Mouse (Mus musculus) testis, postnatal 10 days (tissue): ENCODE measurements around the gene Plcd1.

Experiments used
- DNase-seq: peaks from one replicate; pipeline ENCODE4 v3.0.0; 2021; ENCODE audit warnings: low spot score

Gene Plcd1

DNA sequence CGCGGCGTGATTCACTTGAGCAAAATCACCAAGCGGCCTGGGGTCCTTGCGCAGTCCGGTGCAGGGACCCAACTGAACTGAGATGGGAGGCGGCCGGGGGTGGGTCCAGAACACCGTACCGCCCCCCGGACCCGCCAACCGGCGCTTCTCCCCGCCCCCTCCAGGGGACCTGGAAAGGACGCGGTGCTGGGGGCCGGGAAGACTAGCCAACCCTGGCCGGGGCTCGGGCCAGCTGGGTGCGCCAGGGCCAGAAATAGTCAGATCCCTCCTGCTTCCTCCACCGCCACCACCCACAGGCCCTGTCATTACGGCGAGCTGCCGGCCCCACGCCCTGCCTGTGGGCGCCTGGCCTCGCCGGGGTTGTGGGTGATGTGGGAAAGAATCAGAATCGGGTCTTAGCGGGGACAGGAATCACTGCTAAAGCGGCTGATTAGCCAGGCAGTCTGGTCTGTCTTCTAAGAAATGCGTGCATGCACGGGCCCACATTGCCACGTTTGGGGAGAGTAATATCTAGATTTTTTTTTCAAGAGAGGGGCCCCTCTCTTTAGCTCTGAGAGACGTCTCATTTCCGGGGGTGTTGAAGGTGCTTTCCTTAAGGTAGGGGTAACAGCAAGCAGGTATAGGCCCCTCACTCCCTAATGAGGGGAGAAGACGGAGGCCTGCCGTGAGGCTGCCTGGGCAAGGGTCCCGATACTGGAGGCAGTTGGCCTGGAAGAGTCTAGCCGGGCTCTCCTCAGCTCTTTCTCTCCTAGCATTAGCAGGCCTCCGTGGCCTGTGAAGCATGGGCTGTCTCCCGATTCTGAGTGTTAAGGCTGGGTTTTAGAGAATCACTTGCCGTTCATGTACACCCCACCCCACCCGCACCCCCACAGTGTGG is at the start of gene Plcd1:
Gene Plcd1 (minus strand): TSS at position 84 of the 877 bp plus-strand sequence.
- peak; percentile 96 for DNase-seq

DNA sequence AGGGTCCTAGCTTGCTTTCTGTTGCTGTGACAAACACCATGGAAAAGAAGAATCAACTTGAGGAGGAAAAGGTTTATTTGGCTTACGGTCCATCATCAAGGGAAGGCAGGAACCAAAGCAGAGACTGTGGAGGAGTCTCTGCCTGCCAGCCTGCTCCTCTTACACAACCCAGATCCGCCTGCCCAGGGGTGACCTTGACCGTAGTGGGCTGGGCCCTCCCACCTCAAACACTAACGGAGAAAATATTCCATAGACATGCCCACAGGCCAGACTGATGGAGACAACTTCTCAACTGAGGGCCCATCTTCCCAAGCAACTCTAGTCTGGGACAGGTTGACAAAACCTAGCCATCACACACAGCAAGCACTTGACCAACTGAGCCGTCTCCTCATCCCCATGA is 48.8 kb upstream of the Plcd1 start:
- DNase-seq: no peak

DNA sequence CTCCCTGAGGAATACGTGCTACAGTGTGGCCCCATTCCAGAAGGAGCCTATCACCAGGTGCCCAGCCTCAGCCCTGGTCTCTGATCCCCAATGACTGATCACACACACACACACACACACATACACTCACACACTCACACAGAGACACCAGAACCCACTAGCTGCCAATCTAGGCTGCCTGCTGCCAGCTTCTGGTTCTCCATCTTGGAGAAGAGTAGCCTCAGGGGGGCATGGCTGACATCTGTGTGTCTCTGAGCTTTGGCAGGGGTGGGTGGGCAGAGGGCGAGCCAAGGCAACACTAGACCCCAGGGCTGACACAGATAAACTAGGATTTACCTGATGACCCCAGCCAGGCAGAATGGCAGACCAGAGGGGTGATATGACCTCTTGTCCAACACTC is 45.5 kb upstream of the Plcd1 start:
- no peak for DNase-seq

DNA sequence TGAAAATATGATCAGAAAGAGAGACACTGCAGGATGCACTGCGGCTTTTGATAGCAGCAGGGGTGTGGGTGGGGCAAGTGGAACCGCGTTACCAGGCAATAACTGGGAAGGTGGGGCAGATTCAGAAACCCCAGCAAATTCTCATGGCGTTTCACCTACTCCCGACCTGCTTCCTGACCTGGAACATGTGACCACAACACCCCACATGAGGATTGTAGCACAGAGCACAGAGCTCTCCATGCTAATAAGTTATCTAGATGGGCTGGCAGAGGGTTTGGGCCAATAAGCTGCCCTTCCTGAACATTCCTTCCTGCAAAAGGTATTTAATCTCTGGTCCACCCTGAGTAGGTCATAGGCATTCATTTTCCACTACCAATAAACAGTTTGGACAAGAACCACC is 37.4 kb upstream of the Plcd1 start:
- no peak for DNase-seq

DNA sequence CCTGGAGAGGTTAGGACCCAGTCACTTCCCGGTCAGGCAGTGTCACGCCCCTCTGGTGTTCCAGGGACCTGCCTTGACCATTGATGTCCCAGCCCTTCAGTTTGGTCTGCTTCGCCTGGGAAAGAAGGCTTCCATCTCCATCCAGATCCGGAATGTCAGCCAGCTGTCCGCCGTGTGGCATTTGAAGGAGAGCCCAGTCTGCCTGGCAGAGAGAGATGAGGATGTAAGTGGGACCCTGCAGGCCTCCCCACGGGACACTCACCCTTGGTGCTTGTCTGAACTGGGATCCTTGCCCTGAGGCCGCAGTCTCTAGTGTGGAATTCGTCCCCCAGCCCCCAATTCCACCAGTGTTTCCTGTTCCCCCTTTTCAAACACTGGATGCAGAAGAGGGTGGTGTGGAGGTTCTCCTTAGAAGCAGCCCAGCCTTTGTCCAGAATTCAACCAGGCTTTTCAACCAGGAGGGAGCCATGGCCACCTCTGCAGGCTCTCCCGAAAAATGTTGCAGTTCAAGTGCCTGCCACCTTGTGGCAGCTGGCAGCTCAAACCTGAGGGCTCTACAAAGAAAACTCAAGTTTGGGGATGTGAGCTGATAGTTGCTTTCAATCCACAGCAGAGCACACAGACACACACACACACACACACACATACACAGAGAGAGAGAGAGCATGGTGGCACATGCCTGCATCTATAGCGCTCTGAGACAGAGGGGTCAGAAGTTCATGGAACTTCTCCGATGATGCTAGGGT is 35.3 kb upstream of the Plcd1 start:
- no peak for DNase-seq

DNA sequence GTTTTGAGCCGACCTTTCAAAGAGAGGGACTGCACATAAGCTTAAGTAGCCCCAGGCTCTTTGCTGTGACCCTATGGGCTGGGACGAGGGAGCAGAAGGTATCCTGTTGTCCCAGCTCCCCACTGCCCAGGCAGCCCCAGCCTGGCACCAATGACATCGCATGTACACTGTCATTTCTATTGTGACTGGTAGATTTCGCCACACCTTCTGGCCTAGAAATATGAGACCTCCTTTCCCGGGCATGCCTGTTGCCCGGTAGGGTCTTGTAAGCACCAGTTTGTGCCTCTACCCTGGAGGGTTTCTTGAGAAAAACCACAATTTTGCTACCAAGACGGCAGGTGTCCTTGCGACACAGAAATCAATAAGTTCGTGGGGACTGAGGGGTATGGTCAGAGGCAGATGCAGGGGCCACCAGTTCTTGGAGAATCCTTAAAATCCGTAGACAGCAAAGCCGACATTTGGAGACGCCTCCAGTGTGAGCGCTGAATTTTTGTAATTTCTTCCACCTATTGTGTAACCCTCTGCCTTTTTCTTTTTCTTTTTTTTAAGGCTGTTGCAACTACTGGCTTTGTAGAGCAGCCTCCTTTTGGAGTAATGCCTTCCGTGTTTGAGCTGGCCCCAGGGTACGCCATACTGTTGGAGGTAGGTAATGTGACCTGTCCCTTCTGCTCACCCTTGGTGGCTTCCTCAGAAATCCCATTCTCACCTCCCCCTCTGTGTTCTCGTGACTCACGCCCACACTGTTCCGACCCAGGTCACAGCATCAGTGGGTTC is 29.5 kb upstream of the Plcd1 start:
- no peak for DNase-seq

DNA sequence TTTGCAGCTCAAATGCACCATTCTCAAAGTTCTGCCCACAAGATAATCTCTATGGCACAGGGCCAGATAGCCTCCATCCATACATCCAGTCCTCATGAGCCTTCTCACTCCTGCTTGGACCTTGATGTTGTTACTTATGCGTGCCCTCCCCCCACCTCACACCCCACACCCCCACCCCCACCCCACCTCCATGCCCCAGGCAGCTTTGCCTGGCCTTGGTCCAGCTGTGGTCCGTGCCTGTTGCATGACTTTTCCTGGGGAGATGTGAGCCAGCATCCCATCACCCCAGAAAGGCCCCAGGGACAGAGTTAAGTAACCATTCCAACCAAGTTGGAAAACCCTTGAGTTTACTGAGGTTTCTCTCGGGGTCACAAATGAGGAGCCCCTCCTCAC is 26.9 kb upstream of the Plcd1 start:
- no peak for DNase-seq

DNA sequence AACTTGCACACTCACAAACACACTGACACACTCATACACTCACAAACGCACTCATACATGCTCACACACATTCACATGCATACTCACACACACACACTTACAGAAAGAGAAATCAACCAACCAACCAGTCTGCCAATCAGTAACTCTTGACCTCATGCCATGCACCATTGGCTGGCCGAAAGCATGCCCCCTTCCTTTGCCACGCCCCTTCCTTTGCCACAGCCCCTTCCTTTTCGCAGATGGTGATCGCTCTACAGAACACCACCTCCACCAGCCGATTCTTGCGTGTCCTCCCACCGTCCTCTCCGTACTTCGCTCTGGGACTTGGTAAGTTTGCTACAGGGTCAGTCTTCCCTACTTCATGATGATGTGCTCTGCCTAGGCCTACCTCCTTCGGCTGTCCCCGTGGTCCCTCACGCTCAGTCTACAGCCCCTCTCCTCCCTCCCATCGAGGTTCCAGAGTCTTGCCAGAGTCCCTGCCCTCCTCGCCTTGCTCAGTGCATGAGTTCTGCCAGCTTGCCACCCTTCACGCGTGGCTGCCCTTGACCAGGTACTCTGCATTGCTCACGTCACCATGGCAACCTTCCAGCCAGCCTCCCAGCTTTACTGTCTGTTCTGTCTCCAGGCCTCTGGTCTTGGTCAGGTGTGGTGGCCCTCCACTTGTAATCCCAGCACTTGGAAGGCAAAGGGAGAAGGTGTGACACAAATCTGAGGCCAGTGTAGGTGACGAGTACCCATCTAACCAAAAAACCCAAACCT is 26.3 kb upstream of the Plcd1 start:
- no peak for DNase-seq

DNA sequence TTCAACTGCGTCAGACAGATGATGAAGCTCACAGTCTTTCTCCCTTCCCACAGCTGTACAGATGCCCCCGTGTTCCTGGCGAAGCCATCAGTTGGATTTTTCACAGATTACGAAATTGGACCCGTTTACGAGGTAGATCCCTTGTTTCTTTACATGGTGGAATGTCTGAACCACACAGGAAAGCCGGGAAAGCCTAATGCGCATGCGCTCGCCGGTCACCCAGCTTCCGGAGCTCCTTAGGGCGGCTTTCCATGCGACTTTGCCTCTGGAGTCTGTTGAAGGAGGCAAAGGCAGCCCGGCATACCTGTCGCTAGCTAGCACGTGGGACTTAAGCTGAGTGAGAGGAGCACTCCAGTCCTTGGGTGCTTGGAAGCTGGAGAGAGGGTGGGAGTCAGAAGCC is 21.6 kb upstream of the Plcd1 start:
- DNase-seq: no peak

DNA sequence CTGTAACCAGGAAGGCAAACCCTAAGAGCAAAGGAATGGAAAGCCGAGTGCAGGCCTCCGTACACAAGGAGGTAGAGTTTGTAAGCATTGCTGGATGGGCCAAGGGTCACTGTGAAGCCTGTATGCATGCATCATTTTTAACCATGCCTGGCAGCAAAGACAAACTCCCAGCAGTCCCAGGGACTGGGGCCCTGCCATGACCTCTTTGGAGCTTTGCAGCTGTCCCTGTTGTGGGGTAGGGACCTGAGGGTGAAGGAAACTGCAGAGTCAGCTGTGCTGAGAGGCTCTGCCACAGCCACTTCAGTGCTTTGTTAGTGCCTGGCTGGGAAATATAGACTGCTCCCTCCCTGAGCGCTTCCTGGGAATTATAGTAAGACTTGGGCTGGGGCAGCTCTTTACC is 17.3 kb upstream of the Plcd1 start:
- DNase-seq: no peak

DNA sequence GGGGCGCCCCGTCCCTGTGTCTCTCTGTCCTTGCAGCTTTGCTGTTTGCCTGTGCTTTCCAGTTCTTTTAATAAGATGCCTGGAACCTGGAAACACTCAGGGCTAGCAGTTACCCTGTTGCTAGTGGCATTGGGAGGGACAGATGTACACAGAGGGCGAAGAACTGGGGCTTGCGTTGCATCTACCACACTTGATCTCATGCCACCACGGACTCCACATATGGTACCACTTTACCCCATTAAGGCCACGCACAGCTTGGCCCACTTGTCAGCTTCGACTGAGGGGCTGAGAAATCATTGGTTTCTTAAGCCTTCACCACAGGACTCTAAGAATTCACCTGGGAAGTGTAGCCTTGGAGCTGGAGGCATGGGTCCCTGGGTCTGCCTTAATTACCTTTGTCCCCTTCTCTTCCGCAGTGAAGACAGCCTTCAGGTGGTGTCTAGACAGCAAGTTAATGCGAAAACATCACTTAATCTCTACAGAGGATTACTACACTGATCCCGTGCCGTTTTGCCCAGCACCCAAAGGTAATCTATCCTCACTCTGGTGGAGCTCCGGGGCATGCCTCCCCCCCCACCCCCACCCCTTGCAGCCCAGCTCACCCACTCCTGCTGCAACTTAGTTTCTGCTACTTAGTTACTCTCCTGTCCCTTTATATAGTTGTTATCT is 16.5 kb upstream of the Plcd1 start:
- DNase-seq: no peak

DNA sequence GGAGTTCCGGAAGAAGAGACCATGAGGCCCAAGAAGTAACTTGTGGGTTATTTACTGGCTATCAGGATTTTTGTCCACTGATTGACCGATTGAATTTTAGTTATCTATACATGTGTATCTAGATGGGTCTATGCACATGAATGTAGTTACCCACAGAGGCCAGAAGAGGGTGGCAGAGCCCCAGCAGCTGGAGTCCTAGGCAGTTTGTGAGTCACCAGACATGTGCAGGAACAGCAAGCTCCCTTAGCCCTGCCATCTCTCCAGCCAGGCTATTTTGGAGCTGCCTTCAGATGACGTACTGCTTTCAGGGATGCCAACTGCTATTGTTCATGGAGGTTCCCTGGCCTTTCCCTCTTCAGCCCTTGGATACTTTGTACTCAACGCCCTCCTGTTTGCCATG is 14.3 kb upstream of the Plcd1 start:
- no peak for DNase-seq

DNA sequence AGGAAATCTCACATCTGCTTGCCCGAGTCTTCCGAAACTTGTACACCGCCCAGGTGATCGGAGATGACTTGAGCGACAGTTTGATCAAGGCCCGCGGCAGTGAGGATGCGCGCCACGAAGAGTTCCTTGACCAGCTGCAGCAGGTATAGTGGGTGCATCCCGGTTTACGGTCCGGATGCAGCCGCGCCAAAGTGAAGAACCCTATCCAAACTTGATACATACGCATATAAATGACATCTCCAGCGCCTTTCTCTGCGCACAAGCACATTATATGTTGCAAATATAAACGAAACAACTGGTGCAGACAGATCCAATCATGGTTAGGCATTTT is 9.4 kb upstream of the Plcd1 start:
- no peak for DNase-seq

DNA sequence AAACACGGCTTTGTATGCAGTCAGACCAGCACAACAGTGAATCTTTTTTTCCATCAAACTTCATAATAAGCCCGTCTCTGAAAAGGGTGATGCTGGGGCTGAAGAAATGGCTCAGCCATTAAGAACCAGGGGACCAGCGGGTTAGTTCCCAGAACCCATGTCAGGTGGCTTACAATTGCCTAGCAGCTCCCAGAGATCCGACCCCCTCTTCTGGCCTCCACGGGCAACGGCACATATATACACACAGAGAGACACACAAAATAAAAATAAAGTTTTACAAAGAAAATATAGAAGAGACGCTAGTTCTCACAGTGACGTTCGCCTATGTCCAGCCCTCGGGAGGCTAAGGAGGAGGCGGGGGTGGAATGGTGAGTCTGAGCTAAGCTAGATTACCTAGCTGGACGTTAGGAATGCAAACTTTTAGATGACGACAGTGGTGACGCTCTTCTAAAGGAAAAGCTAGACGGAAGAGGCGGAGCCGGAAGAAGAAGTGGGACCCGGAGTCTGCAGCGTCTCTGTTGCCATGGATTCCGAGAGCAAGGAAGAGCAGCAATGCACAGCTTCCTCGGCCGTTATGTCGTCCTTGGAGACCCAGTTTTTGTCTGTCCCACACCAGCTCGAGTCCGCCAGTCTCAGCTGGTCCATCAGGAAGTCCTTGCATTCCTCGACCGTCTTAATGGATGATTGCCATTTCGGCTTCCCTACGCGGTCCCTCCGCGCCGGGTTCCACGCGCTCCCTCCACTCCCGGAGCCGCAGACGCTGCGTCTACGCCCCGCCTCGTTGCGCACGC is 8.9 kb upstream of the Plcd1 start, which contains the start of gene Dlec1:
Gene Dlec1 (plus strand): TSS at position 487 of the 791 bp plus-strand sequence.
- peak; percentile 73 for DNase-seq

DNA sequence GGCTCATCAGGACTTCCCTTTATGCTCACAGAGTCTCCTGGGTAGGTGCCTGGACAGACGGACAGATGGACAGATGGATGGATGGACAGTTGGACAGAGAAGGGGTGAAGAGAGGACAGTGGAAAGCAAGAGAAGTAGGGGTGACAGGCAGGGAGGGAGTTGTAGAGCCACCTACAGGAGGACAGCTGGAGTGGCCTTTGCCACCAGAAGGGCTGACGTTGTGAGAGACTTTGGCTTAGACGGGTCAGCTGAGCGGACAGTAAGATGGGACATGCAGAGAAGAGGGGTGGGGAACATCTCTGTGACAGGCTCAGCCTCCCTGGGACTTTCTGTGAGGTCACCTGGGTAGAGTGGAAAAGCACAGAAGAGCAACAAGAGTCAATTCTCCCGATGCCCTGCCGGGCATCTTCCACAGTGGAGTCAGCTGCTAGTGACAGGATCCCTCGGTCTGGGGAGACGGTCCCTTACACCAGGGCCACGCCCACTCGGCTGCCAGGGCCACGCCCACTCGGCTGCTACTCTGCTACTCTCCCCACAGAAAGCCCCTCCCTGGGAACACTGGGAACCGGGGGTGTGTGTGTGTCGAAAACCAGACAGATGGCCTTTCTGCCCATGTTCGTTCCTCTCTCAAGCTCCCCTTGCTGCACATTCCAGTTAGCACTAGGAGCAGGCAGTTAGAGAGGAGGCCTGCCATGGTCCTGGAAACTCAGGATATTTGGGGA is 7.0 kb upstream of the Plcd1 start:
- peak; percentile 79 for DNase-seq

DNA sequence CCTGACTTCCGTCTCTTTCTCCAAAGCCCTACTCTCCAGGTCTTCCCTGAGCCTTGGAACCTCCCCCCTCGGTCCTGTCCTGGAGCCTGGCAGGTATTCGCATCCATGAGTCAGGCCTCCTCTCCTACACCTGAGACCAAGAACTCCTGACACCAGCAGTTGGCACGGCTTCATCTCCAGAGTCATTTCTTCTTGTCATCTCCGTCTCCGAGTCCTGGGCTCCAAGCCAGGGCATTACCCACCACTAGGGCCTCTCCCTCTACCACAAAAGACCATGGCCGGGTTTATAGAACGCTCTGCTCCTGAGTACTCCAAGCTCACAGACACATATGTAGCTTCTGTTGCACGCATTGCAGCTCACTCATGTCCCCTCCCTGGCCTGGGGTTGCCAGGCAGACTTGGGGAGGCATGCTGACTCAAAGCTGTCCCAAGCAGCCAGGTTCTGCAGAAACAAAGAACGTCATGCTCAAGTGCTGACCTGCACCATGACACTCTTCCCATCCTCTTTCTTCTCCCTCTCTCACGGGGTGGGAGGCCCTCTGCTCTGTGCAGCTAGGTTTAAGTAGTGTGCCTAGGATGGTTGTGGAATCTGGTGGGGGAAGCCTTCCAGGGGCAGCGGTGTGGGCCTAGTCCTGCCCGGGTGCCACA is 1.3 kb upstream of the Plcd1 start:
- DNase-seq: no peak

DNA sequence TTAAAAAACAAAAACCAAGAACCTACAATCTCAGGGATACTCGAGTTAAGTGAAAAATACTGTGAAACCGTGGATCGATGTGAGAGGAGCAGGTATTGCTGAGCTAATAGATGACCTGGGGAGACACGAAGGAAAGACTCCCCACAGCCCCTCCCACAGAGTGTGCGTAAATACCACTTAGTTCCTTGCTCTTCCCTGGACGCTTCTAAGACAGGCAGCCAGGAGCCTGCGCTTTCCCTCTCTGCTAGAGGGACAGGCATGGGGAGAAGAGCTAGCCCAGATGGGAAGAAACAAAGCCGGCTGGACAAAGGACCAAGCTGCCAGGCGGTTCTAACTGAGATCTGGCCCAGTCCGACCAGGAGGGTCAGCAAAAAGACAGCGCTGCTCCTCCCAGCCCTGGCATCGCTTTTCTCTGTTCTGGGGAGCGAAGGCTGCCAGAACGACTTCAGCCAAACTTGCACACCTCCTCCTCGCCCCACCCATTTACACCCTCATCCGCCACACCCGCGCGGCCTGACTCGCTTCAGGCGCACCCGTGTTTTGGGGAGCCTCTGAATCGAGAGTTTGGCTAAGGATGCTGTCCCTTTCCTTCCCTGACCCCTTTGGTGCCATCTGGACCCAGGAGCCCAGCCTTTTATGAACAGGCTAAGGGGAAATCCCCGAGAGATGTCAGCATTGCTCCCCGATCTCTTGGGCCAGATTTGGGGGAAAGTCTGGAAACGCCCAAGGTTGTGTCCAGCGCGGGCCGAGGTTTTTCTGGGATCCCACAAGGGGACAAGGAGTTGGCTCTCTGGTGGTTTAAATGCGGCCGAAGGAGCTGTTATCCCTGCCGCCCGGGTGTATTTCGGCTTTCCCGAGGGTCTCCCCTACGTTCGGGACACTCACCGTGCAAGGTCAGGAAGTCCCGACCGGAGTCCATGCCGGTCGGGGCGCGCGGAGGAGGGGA is 556 bp downstream of the Plcd1 start:
- DNase-seq: peak; percentile 71
